Mouse (Mus musculus) granulocyte monocyte progenitor cell, adult 5-6 weeks (primary cell): Measurements from ENCODE around the gene Esrrg. TPM values are rescaled to one million over a fixed set of nuclear protein-coding genes. Genes with fewer than 3 reads are reported as not detected.

ENCODE experiments used
- ATAC-seq: replicated peaks from 2 replicates; pipeline ENCODE4 v1.8.0; 2016; ENCODE audit warnings: mild to moderate bottlenecking, moderate TSS enrichment, inconsistent platforms; ENCODE audit not compliant: poor library complexity, severe bottlenecking
- total RNA-seq, 2 experiments: library from RNA; stranded (forward) in 1 of 2; stranded (reverse) in 1 of 2; fragments of 200-712, 200-1000 nt in 1 of 2; fragments of >200 nt in 1 of 2; fragmentation: Nextera tagmentation in 1 of 2; gene quantifications; 2 replicates each; pipeline ENCODE4 v1.2.3; 2014 to 2017

Esrrg gene
- total RNA-seq, 2 experiments from 2014 or later = not detected

DNA sequence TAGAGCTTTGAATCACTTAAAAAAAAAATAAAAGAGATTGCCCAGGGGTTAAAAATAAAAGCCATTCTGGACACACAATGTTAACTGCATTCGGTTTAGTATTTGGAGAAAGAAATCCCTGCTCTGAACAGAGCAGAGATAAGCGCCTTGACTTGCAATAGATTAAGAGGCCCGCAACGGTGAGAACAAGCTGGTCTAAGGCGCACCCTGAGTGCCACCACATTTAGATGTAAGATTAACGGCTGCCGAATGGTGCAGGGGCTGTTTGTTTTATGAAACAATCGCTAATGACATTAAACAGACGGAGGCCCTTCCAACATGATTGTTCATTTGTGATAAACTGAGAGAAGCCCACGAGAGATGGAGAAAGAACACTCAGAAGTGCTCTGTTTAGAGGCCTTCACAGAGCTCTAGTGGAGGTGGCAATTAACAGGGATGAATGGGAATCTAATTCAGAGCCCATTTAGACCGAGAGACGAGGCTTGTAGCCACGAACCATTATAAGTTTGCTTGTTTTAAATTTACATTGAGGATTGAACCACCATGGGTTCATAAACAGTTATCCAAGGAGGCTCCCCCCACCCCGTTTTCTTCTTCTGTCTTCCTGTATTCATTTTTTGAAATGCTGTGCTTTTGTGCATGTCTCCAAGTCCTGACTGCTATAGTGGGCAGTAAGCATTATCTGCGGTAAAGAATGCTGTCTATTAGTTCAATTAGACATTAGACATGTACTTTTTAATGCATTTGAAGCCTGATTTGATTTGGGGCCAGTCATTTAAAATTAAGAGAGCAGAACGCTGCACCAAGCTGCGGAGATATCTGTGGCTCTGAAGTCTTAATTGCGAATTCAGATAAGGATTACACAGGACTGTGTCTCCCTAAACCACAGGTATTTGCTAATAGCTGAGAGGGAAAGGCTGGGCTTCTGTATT lies 356.5 kb downstream of the Esrrg start:
- ATAC-seq = no peak

- ATAC-seq = no peak
Measured at GRCm38 (mm10) chr1:187965921-187966320, 357.3 kb downstream of the Esrrg start.

DNA sequence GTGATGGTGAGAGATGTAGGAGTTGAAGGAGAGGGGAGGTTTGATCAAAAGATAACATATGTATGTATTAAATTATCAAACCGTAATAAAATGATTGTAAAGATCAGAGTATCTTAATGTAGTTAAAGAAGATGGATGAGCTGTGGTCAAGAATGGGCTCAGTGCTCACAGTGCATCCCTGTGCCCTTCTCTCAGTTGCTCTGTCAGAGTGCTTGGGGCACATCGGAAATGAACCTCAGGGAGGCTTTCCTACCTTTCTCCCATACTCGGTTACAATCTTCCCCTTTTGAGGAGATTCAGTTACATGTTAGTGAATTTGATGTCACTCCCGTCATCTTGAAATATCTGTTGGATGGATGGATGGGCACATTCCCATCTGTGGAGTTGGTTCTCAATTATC lies 359.8 kb downstream of the Esrrg start:
- ATAC-seq = no peak

GRCm38 (mm10) chr1:187969491-187969890 lies 360.9 kb downstream of the Esrrg start:
- ATAC-seq = no peak

DNA sequence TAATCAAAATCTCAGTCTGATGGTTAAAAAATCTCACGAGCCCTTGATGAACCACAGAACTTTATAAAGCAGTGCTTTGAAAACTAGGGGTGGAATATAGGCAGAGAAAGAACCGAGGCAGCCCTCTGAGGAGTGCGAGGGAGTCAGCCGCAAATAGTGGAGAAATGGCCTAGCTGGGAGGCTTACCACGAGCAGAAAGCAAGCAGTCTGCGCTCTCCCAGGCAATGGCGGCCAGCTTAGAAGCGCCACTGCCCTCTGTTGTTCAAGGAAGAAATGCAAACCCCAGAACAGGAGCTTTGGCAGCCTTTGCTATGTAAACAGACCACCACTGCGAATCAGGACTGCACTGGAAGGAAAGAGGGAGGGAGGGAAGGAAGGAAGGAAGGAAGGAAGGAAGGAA lies 365.8 kb downstream of the Esrrg start:
- ATAC-seq = no peak

DNA sequence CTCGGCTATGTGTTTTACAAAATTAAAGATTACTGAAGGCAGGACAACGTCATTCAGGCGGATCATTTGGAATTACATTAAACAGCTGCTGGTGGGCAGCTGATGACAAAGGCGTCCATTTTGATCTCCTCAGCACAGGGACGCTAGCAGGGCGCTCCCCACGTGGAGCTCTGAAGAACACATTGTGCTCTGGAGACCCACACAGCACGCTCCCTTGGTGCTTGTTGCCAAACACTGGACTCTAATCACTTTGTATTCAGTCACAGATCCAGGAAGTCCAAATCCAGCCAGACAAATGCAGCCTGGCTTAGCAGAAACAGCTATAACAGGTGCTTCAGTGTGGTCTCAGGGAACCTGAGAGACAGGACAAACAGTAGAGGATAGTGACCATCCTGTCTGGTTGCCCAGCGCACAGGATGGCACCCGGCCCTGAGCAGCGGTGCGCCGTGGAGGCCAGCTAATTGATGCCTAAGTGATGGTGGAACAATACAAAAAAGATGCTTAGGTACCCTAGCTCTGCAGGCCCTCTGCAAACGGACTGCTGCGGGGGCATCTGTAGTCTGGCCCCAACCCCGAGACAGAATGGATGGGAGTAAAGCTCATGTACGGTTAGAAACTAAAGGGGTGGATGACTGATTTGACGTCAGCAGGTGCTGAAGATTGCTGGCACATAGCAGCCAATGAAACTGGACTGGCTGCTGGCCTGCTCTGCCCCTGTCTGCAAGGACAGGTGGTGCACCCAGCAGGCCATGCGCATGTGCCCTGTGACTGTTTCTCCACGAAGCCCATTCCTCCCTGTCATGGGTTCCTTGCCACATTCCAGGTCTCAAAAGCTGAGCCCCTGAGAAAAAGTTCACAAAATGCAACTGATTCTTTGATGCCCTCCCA lies 367.1 kb downstream of the Esrrg start:
- ATAC-seq = no peak

DNA sequence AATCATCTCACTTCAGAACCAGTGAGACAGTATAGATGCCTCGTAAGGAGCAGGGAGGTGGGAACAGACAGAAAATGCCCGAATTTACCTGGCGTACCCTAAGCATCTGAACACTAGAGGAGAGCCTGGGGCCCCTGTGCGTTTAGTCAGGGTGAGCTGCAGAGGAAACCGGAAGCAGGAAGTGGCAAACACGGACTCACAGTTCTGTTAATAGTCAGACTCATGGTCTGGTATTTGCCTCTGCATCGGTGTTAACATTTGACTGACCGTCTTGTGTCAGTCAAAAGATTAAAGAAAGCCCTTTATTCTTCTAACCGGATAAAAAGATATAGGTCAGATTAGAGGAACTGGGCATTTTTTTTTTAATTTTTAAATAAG lies 367.8 kb downstream of the Esrrg start:
- peak; percentile 46; the same call in 1 of the 2 replicates for ATAC-seq

GRCm38 (mm10) chr1:187981028-187981427 lies 372.4 kb downstream of the Esrrg start:
- no peak for ATAC-seq

DNA sequence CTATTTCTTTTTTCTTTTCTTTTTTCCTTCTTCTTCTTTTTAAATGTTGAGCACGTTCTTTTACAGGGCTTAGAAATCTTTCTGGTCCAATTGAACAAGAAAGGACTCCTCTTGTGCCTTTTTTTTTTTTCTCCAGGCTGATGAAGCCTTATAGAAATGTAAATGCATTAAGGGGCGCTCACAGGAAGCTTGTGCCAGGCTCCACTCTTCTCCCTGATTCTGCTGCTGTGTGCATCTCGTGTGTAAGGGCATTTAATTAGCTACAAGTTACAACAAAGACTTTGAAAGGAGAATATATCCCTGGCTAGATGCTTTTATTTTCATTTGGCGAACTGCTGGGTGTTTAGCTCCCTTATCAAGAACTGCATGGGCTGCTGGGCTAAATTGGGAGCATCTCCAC lies 374.6 kb downstream of the Esrrg start:
- ATAC-seq = no peak

DNA sequence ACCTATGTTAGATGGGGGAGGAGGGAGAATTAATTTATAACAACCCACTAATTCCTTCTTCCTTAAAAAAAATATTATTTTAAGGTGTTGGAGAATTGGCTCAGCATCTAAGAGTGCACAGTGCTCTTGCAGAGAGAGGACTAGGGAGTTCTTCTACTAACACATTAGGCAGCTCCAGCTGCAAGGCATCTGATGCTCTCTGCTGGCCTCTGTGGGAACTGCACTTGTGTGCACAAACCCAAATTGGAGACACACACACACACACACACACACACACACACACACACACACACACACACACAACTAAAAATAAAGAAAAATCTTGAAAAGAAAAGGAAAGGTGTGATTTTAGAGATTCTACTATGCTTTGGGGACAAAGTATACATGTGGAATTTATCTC lies 381.6 kb downstream of the Esrrg start:
- ATAC-seq = no peak; the same call in 1 of the 2 replicates

DNA sequence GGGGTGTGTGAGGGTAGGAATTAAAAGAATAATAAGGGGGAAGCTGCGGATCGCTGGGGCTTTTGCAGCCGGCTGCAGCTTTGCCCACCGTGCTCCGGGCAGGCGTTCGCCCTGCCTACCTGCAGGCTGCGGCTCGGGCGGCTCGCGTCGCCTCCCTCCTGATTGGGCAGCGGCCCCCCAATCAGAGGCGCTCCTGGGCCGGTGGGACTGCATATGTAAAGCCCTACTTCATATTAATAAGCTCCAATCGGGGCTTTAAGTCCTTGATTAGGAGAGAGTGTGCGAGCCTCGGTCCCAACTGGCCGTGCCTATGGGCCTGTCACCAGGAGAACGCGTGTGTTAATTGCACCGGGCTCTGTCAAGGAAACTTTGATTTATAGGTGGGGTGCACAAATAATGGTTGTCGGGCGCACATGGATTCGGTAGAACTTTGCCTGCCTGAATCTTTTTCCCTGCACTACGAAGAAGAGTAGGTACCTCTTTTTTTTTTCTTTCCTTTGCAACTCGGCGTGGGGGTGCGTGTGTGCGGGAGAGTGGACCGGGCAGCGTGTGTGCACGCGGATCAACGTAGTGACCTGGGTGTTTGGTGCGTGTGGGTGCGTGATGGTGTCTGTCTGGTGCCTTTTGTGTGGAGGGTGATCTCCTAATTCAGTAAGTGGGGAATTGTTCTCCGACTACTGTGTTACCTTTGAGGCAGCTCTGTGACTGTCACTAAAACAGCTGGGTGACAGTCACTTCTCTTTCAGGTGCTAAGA lies 389.2 kb downstream of the Esrrg start:
- ATAC-seq = peak; percentile 58

DNA sequence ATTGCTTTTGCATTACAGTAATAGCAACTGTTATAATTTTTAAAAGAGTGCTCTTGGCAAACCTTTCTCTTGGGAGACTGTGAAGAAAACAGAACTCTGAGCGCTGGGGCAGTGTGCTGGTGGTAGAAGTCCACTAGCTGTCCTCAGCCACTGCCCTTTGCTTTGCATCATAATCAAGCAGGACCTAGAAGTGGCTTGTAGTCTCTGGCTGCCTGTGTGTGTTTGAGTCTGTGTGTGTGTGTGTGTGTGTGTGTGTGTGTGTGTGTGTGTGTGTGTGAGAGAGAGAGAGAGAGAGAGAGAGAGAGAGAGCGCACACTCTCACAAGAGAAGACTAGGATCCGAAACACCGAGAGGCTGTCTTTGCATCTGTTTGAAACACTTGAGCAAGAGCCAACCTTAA lies 390.5 kb downstream of the Esrrg start:
- ATAC-seq = no peak

DNA sequence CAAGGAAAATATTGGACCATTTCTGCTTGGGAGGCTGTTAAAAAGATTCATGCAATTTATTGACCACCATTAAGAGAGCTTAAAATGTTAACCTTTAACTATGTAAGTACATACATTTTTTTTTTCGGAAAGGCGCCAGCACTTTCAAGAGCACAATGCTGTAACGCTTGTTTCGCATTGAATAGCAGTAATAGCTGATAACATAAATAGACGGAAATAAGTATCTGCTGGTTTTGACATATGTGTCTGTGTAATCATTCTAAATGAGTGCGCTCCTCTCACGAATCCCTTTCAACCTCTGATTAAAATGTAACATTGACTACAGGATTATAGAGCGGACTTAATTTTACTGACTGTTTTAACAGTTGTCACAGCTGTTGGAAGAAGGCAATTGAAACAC lies 391.6 kb downstream of the Esrrg start:
- ATAC-seq = no peak

GRCm38 (mm10) chr1:188006820-188007491 lies 398.4 kb downstream of the Esrrg start:
- ATAC-seq = no peak

- no peak for ATAC-seq
Measured at GRCm38 (mm10) chr1:188008476-188008875, 399.9 kb downstream of the Esrrg start.

DNA sequence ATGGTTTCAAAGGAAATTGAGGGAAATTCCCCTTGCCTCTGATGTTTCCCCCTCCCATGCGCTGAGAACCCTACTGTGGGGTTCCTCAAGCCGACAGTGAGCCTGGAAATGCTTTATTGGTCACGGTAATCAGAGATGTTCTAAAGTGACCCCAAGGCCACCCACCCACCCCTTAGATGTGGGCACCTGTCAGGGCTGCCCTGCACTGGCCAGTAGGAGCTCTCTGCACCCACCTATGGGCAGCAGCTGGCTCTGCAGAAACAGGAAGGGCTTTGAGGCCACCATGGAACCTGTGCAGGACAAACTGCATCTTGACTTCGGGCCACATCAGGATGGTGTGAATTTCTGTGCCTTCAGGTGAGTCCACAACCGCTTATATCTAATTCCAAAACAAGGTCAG lies 401.3 kb downstream of the Esrrg start:
- ATAC-seq = no peak

DNA sequence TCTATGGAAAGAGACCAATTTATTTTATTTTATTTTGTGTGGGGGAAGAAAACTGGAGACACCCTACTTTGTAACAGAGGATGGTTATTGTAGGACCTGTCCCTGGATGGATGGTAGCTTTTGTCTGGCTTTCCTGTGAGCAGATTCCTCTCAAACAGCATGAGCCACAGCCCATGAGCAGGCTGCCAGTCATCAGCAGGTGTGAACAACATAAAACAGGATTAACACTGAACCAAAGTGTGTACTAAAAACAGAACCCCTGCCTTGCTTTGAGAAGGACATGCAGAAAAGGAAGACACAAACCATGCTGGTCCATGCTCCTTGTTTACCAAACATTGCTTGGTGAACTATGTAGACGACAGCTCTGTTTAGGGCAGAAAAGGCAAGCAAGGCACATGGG lies 402.3 kb downstream of the Esrrg start:
- ATAC-seq = no peak

DNA sequence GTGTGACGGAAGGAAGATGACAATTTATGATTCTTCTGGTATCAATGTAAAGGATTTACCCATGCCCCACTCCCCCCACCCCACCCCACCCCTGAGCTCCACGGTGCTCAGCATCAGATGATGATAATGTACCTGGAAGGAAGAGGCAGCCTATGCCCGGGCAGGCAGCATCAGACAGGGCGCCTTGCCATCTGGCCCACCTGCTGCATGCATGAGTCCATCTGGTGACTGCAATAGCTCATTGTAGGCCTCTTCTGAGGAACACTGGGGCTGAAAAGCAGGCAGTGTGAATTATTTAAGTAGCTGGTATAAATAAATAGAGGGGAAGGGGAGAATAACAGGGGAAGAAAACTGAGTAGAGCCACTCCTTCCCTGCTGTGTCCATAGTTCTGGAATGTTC lies 405.8 kb downstream of the Esrrg start:
- ATAC-seq = no peak

DNA sequence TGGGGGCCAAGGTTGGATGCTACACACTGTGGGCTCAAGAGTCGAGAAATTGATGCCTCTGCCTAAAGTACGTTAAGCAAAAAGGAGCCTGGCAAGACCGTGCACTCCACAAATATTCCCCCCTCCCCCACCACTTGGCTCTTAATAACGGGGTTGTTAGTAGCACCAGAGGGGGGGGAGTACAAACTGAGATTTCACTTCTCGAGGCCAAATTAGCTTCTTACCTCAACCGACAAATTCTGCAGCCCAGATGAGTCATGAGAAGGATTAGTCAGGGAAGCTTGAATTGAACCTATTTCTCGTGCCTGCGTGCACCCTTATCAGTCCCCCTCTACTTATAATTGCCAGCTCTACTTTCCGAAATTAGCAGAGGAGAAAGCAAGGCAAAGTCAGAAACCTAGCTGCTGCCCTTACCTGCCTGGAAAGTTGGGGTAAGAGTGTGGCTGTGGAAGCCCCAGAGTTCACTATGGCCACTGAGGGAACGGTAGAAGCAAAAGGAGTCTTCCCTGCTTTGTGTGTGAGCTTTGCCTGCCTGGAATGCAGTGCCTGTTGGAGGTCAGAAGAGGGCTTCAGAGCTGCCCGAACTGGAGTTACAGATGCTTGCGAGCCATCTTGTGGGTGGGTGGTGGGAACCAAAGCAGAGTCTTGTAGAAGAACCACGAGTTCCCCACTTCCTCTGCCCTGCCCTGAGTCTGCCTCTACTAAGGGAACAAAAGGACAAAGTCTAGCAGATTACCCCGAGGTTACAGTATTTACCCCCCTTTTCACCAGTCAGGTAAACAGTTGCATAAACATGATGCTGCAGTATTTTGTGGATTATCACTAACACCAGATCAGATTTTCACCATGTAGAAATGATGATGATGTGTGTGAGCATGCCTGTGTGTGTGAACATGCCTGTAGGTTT lies 409.6 kb downstream of the Esrrg start:
- ATAC-seq = no peak
